In the genomic region with DNA sequence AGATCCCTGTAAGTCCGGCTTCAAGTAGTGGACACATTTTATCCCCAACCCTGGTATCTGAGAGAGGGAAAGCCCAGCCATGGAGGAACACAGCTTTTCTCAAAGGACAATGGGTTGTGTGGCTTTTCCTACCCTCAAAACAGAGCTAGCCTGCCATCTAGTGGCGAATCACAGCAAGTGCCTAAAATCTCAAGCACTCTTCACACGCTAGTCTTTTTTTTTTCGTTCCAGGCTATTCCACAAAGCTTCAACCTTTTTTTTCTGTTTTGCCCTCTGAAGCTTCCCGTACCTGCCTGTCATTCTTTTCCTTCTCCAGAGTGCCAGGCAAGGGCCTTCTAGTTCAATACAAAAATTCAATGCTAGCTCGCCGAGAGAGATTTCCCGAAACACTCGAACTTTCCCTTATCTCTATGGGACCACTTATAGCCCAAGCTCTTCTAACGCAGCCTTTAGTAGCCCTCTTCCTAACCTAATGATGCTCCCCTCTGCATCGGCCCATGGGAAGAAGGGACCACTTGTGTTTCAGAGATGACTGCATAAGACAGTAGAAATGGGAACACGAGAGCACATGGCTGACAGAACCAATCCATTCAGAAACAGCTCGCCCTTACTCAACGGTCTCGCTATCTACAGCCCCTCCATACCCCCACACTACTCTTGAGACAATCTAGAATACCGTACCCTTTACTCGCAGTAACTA, we compare ENCODE assay signal across 8 mouse cellular contexts. TPM values are rescaled to one million over a fixed set of nuclear protein-coding genes. Genes with fewer than 3 reads are reported as not detected.
DNase-seq lines count a peak whose midpoint lies in the region; TF ChIP-seq lines count a peak whose summit lies in the region.

No protein-coding gene starts in this region.

- peak; percentile 97 for TF ChIP-seq CTCF in cortical plate, adult 2 months (IDR thresholded peaks at IDR 0.05; ENCODE audit: extremely low read depth, insufficient read depth, low read length)

- no peak overlapping the region for H3K27ac ChIP-seq in cortical plate, adult 2 months (ENCODE audit: insufficient read depth, low read length)

- H3K36me3 ChIP-seq in megakaryocyte, embryonic 14.5 days (replicated peaks; ENCODE audit: low read length), result peaks cover 10% of the 10 kb centered on the region

- H3K4me3 ChIP-seq in cortical plate, adult 2 months (ENCODE audit: insufficient read depth, low read length), result peak overlapping the region; percentile 60
- peak overlapping the region; percentile 94 for H3K4me3 ChIP-seq in megakaryocyte, embryonic 14.5 days (replicated peaks)

- no peaks in the 10 kb centered on the region for H3K4me1 ChIP-seq in cortical plate, adult 2 months (ENCODE audit: control insufficient read depth, insufficient read depth, low read length)
- peaks cover 26% of the 10 kb centered on the region for H3K4me1 ChIP-seq in megakaryocyte, embryonic 14.5 days

- H3K27me3 ChIP-seq in megakaryocyte, embryonic 14.5 days (replicated peaks), result peaks cover 18% of the 10 kb centered on the region

- peaks cover 9% of the 10 kb centered on the region for H3K9me3 ChIP-seq in megakaryocyte, embryonic 14.5 days

- DNase-seq in adipocyte (ENCODE audit: low spot score), result peak; percentile 95
- DNase-seq in gastrocnemius, postnatal 10 days, result peak; percentile 73
- peak; percentile 89 for DNase-seq in induced T-regulatory cell, adult 2 months (ENCODE audit: low read depth)
- DNase-seq in left cerebral cortex, adult 8-10 months (ENCODE audit: low spot score in 2 of 2), result peak; percentile 56 to 69
- peak; percentile 89 to 93 for DNase-seq in right cerebral cortex, postnatal 10 days (ENCODE audit: low spot score in 2 of 2)
- peak; percentile 61 to 75 for DNase-seq in urinary bladder, postnatal 36 days (ENCODE audit: low spot score in 2 of 2)

- TF ChIP-seq POLR2A in cortical plate, adult 2 months (IDR thresholded peaks at IDR 0.05; ENCODE audit: extremely low read depth, insufficient read depth, low read length), result no peak

RNA-seq across cellular contexts. Expression of a gene that starts 0.9 kb away (rescaled TPM):
- 24.8 and 26.4 TPM in 2 replicates for polyA plus RNA-seq in cortical plate, adult 2 months (2012; rRNA removed)
- total RNA-seq in gastrocnemius, postnatal 10 days (2021), result 10 to 100 TPM; 23.8 to 30.4 TPM
- total RNA-seq in left cerebral cortex, adult 8-10 months (2022), result 10 to 100 TPM; 22.6 to 27.0 (median 23.1) TPM
- 2.8 and 6.7 TPM in 2 replicates for polyA plus RNA-seq in megakaryocyte, embryonic 14.5 days (2012; ENCODE audit: insufficient read depth, low replicate concordance)

RNA-seq across cellular contexts. Expression of a gene that starts 6.5 kb away (rescaled TPM):
- polyA plus RNA-seq in cortical plate, adult 2 months (2012; rRNA removed), result 60.5 and 72.1 TPM in 2 replicates
- total RNA-seq in gastrocnemius, postnatal 10 days (2021), result 10 to 100 TPM; 60.0 to 71.1 TPM
- 10 to 100 TPM; 47.4 to 75.1 (median 61.7) TPM for total RNA-seq in left cerebral cortex, adult 8-10 months (2022)
- polyA plus RNA-seq in megakaryocyte, embryonic 14.5 days (2012; ENCODE audit: insufficient read depth, low replicate concordance), result 2.9 and 11.4 TPM in 2 replicates

RNA-seq across cellular contexts. Expression of a gene that starts 32.4 kb away (rescaled TPM):
- 64.9 and 67.2 TPM in 2 replicates for polyA plus RNA-seq in cortical plate, adult 2 months (2012; rRNA removed)
- 10 to 100 TPM; 67.0 to 71.2 TPM for total RNA-seq in gastrocnemius, postnatal 10 days (2021)
- 100 to 1,000 TPM; 115 to 118 (median 116) TPM for total RNA-seq in left cerebral cortex, adult 8-10 months (2022)
- polyA plus RNA-seq in megakaryocyte, embryonic 14.5 days (2012; ENCODE audit: insufficient read depth, low replicate concordance), result 8.2 and 12.4 TPM in 2 replicates

RNA-seq across cellular contexts. Expression of a gene that starts 39.4 kb away (rescaled TPM):
- polyA plus RNA-seq in cortical plate, adult 2 months (2012; rRNA removed), result 122 and 144 TPM in 2 replicates
- 10 to 100 TPM; 34.0 to 50.1 TPM for total RNA-seq in gastrocnemius, postnatal 10 days (2021)
- total RNA-seq in left cerebral cortex, adult 8-10 months (2022), result 100 to 1,000 TPM in 2 of 4 experiments, 10 to 100 TPM in 2; 91.0 to 107 (median 99.9) TPM
- polyA plus RNA-seq in megakaryocyte, embryonic 14.5 days (2012; ENCODE audit: insufficient read depth, low replicate concordance), result 2.0 and 6.4 TPM in 2 replicates
